Mouse (Mus musculus) left cerebral cortex, postnatal 10 days (tissue): ENCODE measurements around the gene Igfbp3. TPM values are rescaled to one million over a fixed set of nuclear protein-coding genes. Genes with fewer than 3 reads are reported as not detected.

Experiments
- DNase-seq, 2 experiments: peaks; one replicate each; pipeline ENCODE4 v3.0.0; 2021 to 2022; ENCODE audit warnings: low spot score in 2 of 2, mixed read lengths in 1 of 2; ENCODE audit errors: extremely low spot score in 1 of 2
- intact Hi-C: fragments of 180-260 bp; cut with DNase I; formaldehyde crosslinking; loops from one replicate; pipeline ENCODE4 v1.15.1; 2025
- total RNA-seq, 2 experiments: library from RNA; stranded (reverse); gene quantifications; 2 replicates each; pipeline ENCODE4 v1.2.3; 2021

Igfbp3 gene
- total RNA-seq, 2 experiments from 2014 or later: 10.2 to 20.9 TPM

DNA sequence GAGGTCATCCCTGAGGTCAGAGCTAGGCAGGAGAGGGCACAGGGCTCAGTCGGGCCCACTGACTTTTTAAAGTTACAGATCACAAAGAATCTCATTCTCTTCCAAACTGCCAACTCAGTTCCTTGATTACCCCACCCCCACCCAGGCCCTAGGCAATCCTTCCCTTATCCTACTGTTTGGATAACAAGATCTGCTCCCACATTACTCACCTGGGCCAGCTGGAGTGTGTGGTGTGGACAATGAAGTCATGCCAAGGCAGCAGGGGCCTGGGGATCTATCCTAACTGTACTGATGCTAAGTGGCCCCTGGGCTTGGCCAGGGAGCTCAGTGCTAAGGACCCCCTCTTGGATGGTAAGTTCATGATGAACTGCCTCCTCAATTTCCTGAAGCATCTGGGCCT lies 29.3 kb downstream of the Igfbp3 start:
- intact Hi-C loops: no loop called here
- DNase-seq: no peak

DNA sequence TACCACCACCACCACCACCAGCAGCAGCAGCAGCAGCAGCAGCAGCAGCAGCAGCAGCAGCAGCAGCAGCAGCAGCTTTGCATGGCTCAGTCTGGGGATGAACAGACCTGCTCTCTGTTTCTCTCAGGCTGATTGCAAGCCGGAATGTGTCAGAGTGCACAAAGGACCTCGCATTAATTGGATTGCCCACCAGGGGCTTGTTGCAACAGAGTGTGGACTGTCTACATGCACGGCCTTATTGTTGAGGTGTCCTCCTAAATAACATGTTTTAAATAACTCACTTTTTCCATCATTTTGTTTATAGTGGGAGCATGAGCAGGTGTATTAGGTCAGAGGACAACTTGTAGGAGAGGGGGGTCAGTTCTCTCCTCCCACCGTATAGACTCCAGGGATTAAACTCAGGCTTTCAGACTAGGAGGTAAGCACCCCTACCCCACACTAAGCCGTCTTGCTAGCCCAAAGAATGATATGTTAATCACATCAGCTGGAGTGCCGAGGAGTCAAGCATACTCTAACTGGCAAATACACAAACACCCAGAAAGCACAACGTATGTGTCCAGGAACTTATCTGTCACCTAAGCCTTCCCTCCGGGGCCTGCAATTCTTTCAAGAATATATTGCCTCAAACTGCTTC lies 31.2 kb downstream of the Igfbp3 start:
- DNase-seq: no peak
- intact Hi-C loops: no loop called here

DNA sequence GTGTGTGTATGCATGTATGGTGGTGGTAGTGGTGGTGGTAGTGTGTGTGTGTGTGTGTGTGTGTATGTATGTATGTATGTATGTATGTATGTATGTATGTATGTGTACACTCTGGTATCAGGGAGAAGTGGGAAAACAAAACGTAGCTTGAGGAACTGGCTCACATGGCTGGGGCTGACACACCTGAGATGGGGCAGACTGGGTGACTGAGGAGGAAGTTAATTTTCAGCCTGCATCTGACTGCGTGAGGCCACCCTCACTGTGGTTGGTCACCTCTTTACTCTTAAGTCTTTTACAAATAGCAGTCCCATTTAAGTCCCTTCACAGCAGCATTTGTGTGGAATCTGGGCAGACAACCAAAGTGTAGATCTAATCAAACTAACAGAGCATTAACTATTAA lies 34.4 kb downstream of the Igfbp3 start:
- intact Hi-C loops: no loop called here

DNA sequence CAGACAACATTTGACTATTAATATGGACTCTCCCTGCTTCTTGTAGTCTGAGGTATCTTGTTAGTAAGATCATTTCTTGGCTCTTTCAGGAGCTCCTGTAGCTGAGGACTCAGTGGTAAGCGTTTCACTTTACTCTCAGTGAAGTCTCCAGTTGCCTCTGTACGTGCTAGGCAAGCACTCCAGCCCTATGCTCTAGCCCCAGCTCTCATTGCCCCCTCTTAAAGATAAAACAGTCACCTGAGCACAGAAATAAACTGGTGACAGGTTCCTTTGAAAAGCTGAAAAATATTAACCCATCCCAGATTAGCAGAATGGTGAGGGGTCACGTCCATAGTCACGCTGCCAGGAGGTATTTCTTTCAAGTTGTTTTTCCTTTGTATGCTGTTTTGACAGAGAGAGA lies 35.0 kb downstream of the Igfbp3 start:
- intact Hi-C loops: no loop called here
- no peak for DNase-seq

More for the DNA sequence above, 34.4 kb downstream of the Igfbp3 start:
- DNase-seq: no peak

DNA sequence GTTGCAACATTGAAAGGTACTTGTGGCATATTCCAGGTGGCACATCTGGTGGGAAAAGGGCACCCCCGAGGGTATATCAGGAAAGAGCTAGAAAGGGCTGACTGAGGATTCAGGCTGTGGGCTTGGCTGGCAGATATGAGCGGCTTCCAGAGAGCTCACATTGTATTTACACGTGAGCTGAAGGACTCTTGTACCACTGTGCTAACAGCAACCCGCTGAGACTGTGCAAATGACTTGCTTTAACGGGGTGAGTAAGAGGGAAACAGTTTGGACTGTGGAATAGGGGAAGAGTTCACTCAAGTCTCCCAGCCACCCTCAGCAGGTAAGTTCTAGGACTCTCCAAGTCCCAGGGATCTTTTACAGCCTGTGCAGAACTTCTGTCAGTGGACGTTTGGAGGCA lies 40.1 kb downstream of the Igfbp3 start:
- intact Hi-C loops: no loop called here
- DNase-seq: no peak

DNA sequence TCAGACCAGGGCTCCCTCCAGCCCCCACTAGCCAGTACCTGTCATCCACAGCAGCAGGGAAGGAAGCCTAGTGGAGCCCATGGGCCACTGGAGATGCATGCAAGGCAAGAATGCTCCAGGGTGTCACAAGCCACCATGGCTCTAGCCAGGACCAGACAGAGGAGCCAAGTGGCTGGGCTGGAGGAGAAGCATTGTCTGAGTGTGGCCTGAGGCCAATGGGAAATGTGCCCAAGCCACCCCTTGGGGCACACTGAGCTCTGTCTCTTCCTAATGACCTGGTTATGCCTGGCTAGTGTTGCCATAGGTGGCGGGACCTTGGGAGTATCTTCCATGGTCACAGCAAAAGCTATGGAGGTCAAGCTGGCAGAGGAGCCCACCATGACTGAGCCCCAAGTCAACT lies 44.1 kb downstream of the Igfbp3 start:
- no peak for DNase-seq
- intact Hi-C loops: loop anchor here (10.0 kb wide), 1 partner anchor 515 kb away; the partner anchor contains the start of gene Ramp3

DNA sequence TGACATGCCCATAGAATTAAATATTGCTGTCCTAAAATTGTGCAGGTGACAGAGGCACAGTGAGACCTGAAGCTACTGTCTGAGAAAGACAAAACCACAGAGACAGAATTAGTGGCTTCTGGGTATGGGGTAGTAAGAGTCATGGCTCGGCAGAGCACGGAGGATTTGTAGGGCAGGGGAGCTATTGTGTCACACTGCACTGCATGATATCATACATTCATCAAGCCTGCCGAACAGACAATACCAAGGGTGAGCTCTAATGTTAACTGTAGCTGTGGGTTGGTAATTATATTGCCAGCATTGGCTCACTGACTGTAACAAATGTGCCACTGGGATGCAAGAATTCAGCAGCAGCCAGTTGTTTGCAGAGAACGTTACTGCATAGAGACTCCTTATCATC lies 49.3 kb downstream of the Igfbp3 start:
- no peak for DNase-seq
- intact Hi-C loops: loop anchor here (10.0 kb wide), 1 partner anchor 510 kb away; the partner anchor contains the start of gene Ramp3

DNA sequence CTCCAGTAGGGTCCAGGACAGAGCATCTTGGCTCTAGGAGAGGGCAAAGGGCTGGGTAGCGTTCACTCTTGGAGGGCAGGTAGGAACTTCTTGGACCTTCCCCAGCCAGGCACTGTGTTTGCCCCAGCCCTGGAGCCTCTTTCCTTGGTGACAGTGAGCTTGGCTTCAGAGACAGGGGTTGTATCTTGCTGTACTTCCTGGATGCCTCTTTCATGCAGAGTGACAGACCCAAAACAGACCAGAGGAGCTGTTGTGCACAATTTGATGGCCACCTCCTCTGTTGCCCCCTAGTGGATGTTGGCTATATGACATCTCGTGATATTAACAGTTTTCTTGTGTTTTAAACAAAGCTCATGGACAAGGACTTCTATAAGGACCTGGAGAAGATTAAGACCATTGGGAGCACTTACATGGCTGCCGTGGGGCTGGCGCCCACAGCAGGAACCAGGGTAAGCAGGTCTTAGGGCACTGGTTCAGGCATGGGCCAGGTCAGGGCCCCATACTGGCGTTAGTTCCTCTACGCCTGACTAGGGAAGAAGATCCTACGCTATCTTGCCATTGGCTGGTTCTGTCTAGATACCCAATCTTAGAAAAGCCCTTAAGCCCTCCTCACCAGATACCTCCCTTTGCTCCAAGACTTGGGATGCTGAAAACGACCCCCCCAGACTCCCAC lies 52.1 kb downstream of the Igfbp3 start:
- DNase-seq: peak in 1 of 2 experiments; percentile 36
- intact Hi-C loops: loop anchor here (10.0 kb wide), 1 partner anchor 507 kb away; the partner anchor contains the start of gene Ramp3

DNA sequence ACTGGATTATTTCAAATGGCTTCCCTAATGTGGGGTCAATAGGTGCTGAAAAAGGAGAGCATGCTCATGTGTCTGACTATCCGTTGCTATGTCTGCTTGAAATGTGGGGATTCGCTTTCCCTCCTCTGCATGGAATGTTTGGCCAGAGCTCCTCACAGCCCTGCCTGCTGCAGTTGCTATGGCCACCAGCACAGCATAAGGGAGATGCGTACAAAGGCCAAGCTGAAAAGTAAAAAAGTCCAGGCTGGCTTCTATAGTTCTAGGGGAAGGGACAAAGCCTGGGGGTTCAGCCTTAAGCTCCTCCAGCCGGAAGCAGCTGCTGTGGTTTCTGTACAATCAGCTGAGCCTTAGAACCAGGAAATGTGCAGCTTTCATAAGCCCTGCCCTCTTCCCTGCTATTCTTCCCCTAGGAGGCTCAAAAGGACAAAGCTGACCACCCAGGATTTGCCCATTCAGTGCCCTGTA lies 53.1 kb downstream of the Igfbp3 start:
- intact Hi-C loops: loop anchor here (10.0 kb wide), 1 partner anchor 506 kb away; the partner anchor contains the start of gene Ramp3
- no peak for DNase-seq

DNA sequence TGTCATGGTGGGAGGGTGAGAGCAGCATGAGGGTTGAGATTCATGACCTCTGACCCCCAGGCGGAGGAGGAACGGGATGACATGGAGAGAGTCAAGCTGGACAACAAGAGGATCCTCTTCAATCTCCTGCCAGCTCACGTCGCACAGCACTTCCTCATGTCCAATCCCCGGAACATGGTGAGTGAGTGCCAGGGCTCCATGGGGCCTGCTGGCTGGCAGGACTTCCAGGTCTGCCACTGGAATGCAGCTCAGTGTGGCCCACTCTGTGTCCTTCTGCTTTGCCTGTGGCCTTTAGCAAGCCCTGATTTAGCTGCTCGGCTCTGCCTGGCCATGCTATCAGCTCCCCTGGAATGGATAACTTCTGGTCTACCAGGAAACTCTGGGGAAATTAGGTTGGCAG lies 53.6 kb downstream of the Igfbp3 start:
- DNase-seq: no peak
- intact Hi-C loops: loop anchor here (10.0 kb wide), 1 partner anchor 505 kb away; the partner anchor contains the start of gene Ramp3

DNA sequence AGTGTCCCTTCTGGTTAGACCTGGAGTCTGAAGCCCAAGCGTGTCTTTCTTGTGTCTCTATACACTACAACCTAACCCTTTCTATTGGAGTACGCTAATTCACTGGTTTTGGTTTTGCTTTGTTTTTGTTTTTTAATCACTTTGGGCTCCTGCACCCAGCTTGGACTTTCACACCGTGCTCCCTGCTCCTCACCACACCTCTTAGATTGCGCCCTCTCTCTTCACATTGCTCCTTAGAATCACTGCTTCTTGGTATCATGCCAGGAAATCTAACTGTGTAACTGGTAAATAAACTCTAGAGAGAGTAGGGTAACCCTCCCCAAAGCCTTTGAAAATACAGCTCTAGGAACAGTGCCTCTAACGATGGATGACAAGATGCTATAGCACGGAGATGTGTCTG lies 55.5 kb downstream of the Igfbp3 start:
- DNase-seq: no peak
- intact Hi-C loops: no loop called here

DNA sequence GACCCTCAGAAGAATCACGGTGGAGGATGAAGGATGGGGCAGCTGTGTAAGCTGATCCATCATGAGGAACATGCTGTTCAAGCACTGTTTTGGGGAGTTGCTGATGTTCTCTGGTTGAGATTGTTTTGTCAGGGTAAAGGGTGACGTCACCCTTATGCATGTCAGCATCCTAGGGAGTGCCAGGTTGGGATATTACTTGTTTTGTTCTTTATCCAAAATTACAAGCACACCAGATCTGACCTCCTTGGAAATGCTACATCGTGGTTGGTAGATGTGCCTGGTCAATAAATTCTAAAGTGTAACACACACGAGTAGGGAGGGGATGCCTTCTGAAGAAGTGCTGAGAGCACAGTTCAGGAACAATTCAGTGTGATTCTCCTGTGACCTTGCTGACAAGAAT lies 57.3 kb downstream of the Igfbp3 start:
- DNase-seq: no peak
- intact Hi-C loops: no loop called here

Other genes starting within 250 kb of the Igfbp3 start
- 100 to 1,000 TPM; 428 to 485 TPM for gene Adcy1, start 150.4 kb downstream of the Igfbp3 start, total RNA-seq
- not detected for gene Gm11985, start 25.4 kb downstream of the Igfbp3 start, total RNA-seq
- gene Igfbp1, start 16.1 kb downstream of the Igfbp3 start, total RNA-seq: under 1 TPM in 1 of 2 experiments, not detected in 1; 0.30 TPM